Mouse (Mus musculus) heart, embryonic 10.5 days (tissue): ENCODE measurements around the gene Urb1. TPM values are rescaled to one million over a fixed set of nuclear protein-coding genes. Genes with fewer than 3 reads are reported as not detected.
A peak's percentile ranks its signal among the peaks of the same experiment; 100 is the strongest.
"Not testable (repeated sequence)": the region's sequence is repeated elsewhere in the genome, so short reads cannot be mapped to it uniquely, and the experiment has no call there.

ENCODE experiments used
- DNase-seq: peaks from one replicate; pipeline ENCODE4 v3.0.0-alpha.2; 2017; ENCODE audit warnings: low spot score
- H3K27ac ChIP-seq: fragments of 300-500 bp; sonication (generic); 2 replicates; pipeline ENCODE4 v1.5.1; 2016; ENCODE audit warnings: mild to moderate bottlenecking
- H3K27me3 ChIP-seq: fragments of 300-500 bp; sonication (generic); 2 replicates; pipeline ENCODE4 v1.6.1; 2016; ENCODE audit warnings: mild to moderate bottlenecking; ENCODE audit not compliant: poor library complexity, insufficient read depth, severe bottlenecking
- H3K36me3 ChIP-seq: fragments of 300-500 bp; sonication (generic); 2 replicates; pipeline ENCODE4 v1.6.1; 2016; ENCODE audit warnings: mild to moderate bottlenecking, moderate library complexity
- H3K4me1 ChIP-seq: fragments of 300-500 bp; sonication (generic); 2 replicates; pipeline ENCODE4 v1.6.1; 2016; ENCODE audit warnings: mild to moderate bottlenecking
- H3K4me3 ChIP-seq: fragments of 300-500 bp; sonication (generic); 2 replicates; pipeline ENCODE4 v1.5.1; 2016; ENCODE audit warnings: mild to moderate bottlenecking, moderate library complexity
- H3K9me3 ChIP-seq: fragments of 300-500 bp; sonication (generic); 2 replicates; pipeline ENCODE4 v1.6.1; 2016; ENCODE audit warnings: mild to moderate bottlenecking, moderate library complexity
- WGBS: fragments of 180-500 bp; shearing (Covaris S2); methylation state at CpG from one replicate; pipeline ENCODE4 v1.1.7; 2016; 5-methylcytosine and 5-hydroxymethylcytosine counted together
- polyA plus RNA-seq: library from polyadenylated mRNA; unstranded; fragments of >200 nt; fragmentation: Nextera tagmentation; extraction: Ambion mirVana; gene quantifications from 2 replicates; pipeline ENCODE4 v1.2.1, GENCODE M21; 2016

Urb1 gene
- polyA plus RNA-seq, 1 experiment from 2014 or later, result 12.7 TPM

DNA sequence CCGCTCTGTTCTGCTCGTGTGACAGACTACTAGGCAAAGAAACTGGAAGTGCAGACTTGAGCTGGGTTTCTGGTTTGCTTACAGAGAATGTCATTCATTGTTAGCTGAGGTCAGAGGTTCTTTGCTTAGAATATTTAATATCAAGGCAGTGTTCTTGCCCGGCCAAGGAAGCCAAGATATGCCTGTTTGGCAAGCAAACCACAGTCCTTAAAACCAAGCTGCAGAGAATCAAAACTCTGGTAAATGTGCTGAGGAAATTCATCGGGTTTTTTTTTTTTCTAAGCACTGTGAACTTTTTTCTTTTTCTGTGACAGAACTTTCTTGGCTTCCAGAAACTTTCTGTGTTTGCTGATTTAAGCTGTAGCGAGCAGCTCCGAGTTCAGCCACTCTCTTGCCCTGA is 22.3 kb upstream of the Urb1 start:
- Histone ChIP-seq H3K4me3 (no peak overlapping the region), H3K27ac (no peak overlapping the region), H3K4me1 (peaks cover 29% of the 10 kb centered on the region), H3K36me3 (no peaks in the 10 kb centered on the region), H3K9me3 (no peaks in the 10 kb centered on the region), H3K27me3 (peaks cover 73% of the 10 kb centered on the region)
- 62% methylated on average over 6 of the region's 6 CpGs for WGBS
- no peak for DNase-seq

DNA sequence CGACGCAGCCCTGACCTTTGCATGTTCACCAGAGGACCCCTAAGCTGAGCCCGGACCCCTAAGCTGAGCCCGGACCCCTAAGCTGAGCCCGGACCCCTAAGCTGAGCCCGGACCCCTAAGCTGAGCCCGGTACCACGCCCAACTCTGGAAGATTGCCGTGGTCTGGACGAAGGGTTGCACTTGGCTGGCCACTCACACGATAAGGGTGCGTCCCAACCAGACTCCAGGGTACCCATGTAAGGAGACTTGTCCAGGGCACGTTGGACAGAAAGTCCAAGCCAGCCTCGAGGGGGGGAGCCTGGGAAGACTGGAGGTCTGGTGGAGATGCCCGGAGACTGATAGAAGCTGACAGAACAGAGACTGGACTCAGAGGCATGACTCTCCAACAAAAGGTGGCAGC is 21.5 kb upstream of the Urb1 start:
- DNase-seq, result no peak
- Histone ChIP-seq H3K27me3 (peaks cover 75% of the 10 kb centered on the region), H3K27ac (no peak overlapping the region), H3K9me3 (no peaks in the 10 kb centered on the region), H3K4me3 (peak overlapping the region; percentile 69), H3K36me3 (no peaks in the 10 kb centered on the region), H3K4me1 (peaks cover 29% of the 10 kb centered on the region)
- WGBS, result 22% methylated on average over 15 of the region's 15 CpGs

DNA sequence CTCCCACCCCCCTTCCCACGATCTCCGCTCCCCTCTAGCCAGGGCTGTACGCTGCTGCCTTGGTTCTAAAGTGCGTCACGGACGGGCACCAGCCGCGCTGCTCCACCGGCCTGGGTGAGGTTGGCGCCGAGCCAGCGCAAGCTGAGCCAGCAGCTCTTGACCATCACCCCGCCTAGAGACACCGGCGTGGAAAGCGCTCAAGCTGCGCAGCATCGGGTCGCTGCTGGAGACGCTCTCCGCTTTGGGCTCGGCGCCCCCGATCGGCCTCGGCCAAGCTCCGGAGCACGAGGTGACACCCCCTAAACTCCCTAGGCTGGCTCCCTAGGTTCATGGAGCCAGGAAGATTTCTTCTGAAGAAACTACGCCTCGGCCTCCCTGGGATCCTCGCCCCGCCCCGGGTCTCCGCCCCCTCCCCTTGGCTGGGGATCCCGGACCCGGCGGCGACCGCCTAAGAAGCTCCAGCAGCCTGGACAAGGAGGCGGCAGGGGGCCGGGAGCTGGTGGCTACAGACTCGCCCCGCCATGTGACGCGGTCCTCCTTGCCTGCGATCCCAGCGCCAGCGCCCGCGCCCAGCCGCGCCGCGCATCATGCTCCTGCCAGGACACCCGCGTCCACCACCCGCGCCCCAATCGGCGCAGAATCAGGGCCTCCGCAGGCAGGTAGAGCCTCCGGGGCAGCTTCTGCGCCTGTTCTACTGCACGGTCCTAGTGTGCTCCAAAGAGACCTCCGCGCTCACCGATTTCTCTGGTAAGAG is 20.6 kb upstream of the Urb1 start:
- Histone ChIP-seq H3K4me1 (peaks cover 29% of the 10 kb centered on the region), H3K27me3 (peaks cover 75% of the 10 kb centered on the region), H3K9me3 (no peaks in the 10 kb centered on the region), H3K4me3 (peak overlapping the region; percentile 69), H3K36me3 (no peaks in the 10 kb centered on the region), H3K27ac (peak overlapping the region; percentile 84)
- DNase-seq, result peak; percentile 83
- 1% methylated on average over 67 of the region's 67 CpGs for WGBS

DNA sequence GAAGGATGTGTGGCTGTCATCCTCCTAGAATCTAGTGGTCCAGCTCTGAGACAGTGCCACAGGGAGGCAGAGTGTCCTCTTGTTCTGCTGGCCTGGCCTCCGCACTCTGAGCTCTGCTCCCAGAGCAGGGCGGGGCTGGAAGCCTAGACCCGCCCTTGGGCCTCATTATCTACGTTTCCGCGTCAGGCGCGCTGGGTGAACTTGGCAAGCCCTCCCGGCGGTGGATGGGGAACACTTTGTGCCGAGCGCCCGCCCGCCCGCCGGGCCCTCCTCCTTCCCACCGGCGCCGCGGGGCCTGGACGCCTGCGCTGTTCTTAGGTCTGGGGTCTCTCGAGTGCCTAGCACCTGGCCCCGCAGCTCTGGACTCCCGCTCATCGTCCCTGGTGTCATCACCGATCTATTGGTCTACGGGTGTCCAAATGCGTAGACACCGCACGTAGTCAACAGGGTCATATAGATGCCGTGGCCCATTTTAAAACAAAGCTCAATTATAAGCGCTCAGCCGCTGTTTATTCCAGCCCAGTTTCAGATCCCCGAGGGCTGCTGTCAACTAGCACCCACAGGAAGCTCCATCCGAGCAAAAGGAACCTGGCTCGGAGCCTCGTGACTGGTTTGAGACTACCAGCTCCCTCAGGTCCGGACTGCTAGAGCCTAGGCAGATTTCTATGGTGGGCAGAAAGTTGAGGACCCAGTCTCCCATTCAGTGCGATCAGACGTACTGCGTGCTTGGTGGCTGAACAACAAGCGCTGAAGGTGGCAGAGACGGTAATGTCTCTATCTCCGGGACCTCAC is 19.9 kb upstream of the Urb1 start:
- H3K27me3 ChIP-seq, result peaks cover 74% of the 10 kb centered on the region
- no peaks in the 10 kb centered on the region for H3K9me3 ChIP-seq
- H3K27ac ChIP-seq, result peak overlapping the region; percentile 84
- H3K36me3 ChIP-seq, result no peaks in the 10 kb centered on the region
- WGBS, result under 1% methylated on average over 45 of the region's 45 CpGs
- H3K4me3 ChIP-seq, result peak overlapping the region; percentile 69
- peaks cover 29% of the 10 kb centered on the region for H3K4me1 ChIP-seq
- DNase-seq, result peak; percentile 93

DNA sequence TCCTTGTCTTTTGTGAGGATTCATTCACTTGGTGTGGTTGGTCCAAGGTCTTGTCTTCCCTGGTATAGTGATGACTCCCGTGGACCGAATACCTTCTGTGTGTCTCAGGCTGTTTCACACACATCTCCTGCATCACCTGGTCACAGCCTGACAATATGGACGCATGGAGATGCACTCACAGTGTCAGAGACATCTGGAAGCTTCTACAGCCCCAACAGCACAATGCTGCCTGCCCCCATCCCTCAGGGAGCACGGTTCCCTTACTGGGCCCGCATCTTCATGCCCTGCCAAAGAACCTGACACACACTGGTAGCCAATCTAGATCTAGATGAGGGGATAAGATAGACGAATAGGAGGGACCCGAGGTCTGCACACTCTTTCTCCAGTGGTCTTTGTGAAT is 18.9 kb upstream of the Urb1 start:
- no peak for DNase-seq
- Histone ChIP-seq H3K4me3 (no peak overlapping the region), H3K27me3 (peaks cover 74% of the 10 kb centered on the region), H3K36me3 (no peaks in the 10 kb centered on the region), H3K9me3 (no peaks in the 10 kb centered on the region), H3K4me1 (peaks cover 29% of the 10 kb centered on the region), H3K27ac (no peak overlapping the region)
- 82% methylated on average over 7 of the region's 7 CpGs for WGBS

DNA sequence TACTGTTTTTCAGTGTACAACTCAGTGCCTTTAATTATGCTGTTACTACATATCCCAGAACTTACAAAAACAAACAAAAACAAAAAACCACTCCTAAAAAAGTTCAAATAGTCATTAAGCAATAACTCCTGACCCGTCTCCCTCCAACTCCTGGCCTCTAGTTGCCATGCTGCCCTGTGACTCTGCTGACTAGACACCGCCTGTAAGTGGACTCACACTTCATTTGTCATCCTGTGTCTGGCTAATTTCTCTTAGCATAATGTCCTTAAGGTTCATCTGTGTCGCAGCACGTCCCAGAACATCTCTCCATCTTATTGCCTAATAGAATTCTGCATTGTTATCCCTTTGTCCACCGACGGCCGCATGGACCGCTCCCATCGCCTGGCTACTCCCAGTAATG is 17.3 kb upstream of the Urb1 start:
- Histone ChIP-seq H3K4me3 (no peak overlapping the region), H3K27me3 (peaks cover 60% of the 10 kb centered on the region), H3K4me1 (peaks cover 25% of the 10 kb centered on the region), H3K27ac (no peak overlapping the region), H3K36me3 (no peaks in the 10 kb centered on the region), H3K9me3 (no peaks in the 10 kb centered on the region)
- WGBS, result 83% methylated on average over 9 of the region's 9 CpGs
- DNase-seq, result no peak

DNA sequence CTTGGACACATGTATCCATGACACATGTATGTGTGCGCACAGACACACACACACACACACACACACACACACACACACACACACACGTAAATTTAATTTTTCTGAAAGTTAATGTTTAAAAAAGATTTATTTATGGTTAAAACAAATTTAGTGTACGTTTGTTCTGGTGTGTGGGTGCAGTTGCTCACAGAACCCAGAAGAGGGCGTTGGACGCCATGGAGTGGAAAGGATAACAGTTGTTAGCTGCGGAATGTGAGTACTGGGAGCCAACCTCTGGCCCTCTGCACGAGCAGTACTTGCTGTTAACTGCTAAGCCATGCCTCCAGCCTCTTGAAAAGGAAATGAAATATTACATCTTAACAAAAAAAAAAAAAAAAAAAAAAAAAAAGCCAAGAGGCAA is 16.2 kb upstream of the Urb1 start, which contains the start of gene Eva1c:
Gene Eva1c, plus strand, starts transcription at position 263 of the 400 bp plus-strand sequence.
- Histone ChIP-seq H3K4me1 (peaks cover 21% of the 10 kb centered on the region), H3K36me3 (no peaks in the 10 kb centered on the region), H3K27ac (no peak within 1 kb of the TSS), H3K27me3 (peaks cover 50% of the 10 kb centered on the region), H3K4me3 (no peak within 1 kb of the TSS), H3K9me3 (no peaks in the 10 kb centered on the region)
- 64% methylated on average over 7 of the region's 7 CpGs for WGBS
- no peak for DNase-seq

DNA sequence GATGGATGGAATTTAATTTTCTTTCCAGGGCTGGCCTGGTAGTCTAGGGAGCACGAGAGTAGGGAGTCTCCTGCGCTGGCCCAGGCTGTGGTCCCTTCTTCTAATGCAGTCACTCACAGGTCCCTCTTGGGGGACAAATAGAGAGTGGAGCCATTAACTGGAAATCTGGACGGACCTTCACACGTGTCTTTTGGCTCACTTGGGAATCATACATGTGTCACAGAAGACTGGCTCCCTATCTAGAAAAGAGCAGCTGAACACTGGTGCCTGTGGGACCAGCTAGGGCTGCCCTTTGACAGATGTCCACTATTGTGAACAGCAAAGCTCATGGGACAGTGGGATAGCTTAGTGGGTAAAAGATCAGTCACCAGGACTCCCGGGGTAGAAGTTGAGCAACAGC is 15.8 kb upstream of the Urb1 start:
- Histone ChIP-seq H3K27me3 (peaks cover 46% of the 10 kb centered on the region), H3K27ac (no peak overlapping the region), H3K36me3 (no peaks in the 10 kb centered on the region), H3K4me3 (no peak overlapping the region), H3K9me3 (no peaks in the 10 kb centered on the region), H3K4me1 (peaks cover 17% of the 10 kb centered on the region)
- 87% methylated on average over 5 of the region's 5 CpGs for WGBS
- no peak for DNase-seq

DNA sequence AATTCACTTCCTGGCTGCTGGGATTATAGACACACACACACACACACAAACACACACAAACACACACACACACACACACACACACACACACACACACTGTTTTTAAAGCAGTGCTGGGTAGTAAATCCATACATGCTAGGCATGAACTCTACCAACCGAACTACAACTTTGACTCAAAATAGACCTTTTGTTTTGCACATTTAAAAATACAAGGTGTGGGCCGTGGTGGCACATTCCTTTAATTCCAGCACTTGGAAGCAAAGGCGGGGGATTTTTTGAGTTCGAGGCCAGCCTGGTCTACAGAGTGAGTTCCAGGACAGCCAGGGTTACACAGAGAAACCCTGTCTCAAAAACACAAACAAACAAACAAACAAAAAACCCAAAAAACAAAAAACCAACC is 13.8 kb upstream of the Urb1 start:
- not testable (repeated sequence) for H3K9me3 ChIP-seq, H3K4me3 ChIP-seq, H3K27ac ChIP-seq, H3K4me1 ChIP-seq, H3K36me3 ChIP-seq, DNase-seq
- H3K27me3 ChIP-seq, result peaks cover 25% of the 10 kb centered on the region
- 61% methylated on average over 4 of the region's 4 CpGs for WGBS

DNA sequence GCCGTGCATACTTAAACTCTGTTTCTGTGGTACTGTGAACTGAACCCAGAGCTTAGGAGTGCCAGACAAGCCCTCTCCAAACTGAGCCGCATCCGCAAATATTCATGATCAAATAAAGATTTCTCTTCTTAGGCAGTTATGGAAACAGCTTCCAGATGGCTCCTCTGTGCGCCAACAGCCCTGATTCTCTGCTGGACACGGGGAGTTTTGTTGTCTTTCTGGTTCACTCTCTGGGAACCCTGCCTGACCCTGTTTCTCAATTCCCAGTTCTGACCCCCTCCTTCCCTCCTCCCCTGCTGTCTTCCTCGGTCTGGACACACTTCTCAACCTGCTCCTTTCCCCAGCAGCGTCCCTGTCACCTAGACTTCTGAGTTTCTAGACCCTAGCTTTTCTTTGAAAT is 12.8 kb upstream of the Urb1 start:
- WGBS, result 70% methylated on average over 7 of the region's 7 CpGs
- Histone ChIP-seq H3K4me3 (no peak overlapping the region), H3K27me3 (peaks cover 17% of the 10 kb centered on the region), H3K36me3 (no peaks in the 10 kb centered on the region), H3K9me3 (no peaks in the 10 kb centered on the region), H3K4me1 (no peaks in the 10 kb centered on the region), H3K27ac (no peak overlapping the region)
- DNase-seq, result no peak

DNA sequence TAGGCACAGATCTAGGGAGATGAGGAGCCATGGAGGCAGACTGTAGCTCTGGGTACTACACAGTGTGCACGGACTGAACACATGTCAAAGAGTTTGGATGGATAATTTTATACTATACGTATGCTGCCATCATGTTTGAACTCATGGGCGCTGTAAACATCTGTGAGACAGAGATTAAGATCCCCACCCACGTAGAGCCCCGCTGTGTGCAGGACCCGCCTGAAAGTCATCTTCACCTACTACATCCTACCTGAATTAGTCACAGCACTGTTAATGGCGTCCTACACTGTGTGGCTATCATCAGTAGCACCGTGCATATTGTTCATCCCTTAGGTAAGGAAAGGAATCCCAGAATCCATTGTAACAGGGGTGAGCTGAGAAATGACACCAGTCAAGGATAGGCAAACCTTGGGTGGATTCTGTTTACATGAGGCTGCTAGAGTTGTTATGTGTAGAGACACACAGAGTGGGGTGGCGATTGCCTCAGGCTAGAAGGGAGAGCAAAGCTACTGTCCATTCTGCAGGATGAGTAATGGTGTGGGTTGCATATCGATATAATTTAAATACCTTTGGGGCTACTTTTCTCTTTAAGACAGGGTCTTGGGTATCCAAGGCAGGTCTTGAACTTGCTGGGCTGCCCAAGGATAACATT is 12.2 kb upstream of the Urb1 start:
- H3K4me3 ChIP-seq, result no peak overlapping the region
- WGBS, result 80% methylated on average over 10 of the region's 10 CpGs

DNA sequence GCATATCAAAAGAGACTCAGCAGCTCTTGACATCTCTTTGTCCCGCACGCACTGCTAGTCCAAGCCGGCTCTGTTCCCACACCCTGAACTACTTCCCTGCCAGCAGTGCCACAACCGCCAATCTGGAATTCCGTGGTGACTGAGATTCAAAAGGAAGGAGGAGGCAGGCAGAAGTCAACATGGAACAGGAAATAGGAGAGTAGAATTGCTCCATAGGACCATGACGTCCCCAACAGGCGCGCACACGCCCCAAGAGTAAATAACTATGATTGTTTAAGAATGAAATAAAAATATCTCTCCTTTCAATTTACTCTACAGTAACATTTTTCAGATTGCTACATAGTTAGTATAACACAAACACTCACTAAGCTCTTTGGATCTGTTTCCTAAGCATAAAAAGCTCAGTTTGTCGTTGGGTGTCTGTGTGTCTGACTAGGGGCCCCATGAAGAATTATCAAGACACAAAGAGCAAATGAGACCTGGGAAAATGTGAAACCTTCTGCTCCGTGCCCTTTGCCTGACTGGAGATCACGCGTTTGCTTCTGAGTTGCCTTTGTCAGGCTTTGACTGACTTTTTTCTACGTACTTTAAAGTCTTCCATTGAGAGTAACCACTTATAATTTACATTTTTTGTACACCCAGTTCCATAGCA is 11.0 kb upstream of the Urb1 start:
- WGBS, result 82% methylated on average over 14 of the region's 14 CpGs
- H3K27me3 ChIP-seq, result 0 out of 2 replicates have a peak, but pooled peaks cover 11% of the 10 kb centered on the region
- no peak for DNase-seq

More for the DNA sequence above, 12.2 kb upstream of the Urb1 start:
- Histone ChIP-seq H3K36me3 (no peaks in the 10 kb centered on the region), H3K4me1 (no peaks in the 10 kb centered on the region), H3K27ac (no peak overlapping the region), H3K9me3 (no peaks in the 10 kb centered on the region), H3K27me3 (peaks cover 12% of the 10 kb centered on the region; the same call in 1 of the 2 replicates)
- no peak for DNase-seq

More for the DNA sequence above, 11.0 kb upstream of the Urb1 start:
- H3K4me3 ChIP-seq, result no peak overlapping the region
- no peaks in the 10 kb centered on the region for H3K9me3 ChIP-seq
- no peak overlapping the region for H3K27ac ChIP-seq
- H3K4me1 ChIP-seq, result no peaks in the 10 kb centered on the region
- H3K36me3 ChIP-seq, result no peaks in the 10 kb centered on the region
